Mouse (Mus musculus): ENCODE results near the gene Gstp2.

DNA sequence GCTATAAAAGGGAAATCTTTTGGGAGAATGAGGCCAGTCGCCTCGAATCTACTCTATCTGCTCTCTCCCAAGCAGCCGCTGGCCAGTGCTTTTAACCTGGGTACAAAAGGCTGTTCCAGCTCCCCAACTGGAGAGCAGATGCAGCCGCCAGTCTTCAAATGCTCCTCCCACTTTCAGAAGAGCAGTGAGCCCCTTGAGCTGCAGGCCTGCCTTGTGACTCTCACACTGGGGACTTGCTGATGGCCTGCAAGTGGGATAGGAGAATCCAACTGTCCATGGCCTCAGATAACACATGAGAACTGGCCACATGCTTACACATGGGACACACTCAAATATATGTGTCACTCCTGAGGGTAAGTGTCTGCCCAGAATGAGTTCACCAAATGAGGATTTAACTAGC lies 10.9 kb upstream of the Gstp2 start:
- no peak for TF ChIP-seq POLR2A (IDR thresholded peaks at IDR 0.05; ENCODE audit: borderline replicate concordance, insufficient read depth, low read length)
- TF ChIP-seq CTCF (IDR thresholded peaks at IDR 0.05; ENCODE audit: borderline replicate concordance, insufficient read depth, low read depth, low read length), result no peak

Measured in cerebellum, adult 2 months (tissue).